Mouse (Mus musculus): Measurements from ENCODE around the gene Hoxb1. TPM values are rescaled to one million over a fixed set of nuclear protein-coding genes. Genes with fewer than 3 reads are reported as not detected.

Hoxb1 gene
- total RNA-seq, 1 experiment from 2014 or later, result not detected

- no peak for ATAC-seq (replicated peaks; ENCODE audit: low read depth, poor library complexity, severe bottlenecking)
These were observed 17.2 kb upstream of the Hoxb1 start for GRCm38 (mm10) chr11:96348141-96348928.

- no peak for ATAC-seq (replicated peaks; ENCODE audit: low read depth, poor library complexity, severe bottlenecking)
These were observed 16.6 kb upstream of the Hoxb1 start for GRCm38 (mm10) chr11:96348988-96349387.

- ATAC-seq (replicated peaks; ENCODE audit: low read depth, poor library complexity, severe bottlenecking), result no peak
These were observed 15.8 kb upstream of the Hoxb1 start for GRCm38 (mm10) chr11:96349491-96350340.

GRCm38 (mm10) chr11:96350341-96350624, 15.3 kb upstream of the Hoxb1 start, which contains the start of gene Hoxb2:
Hoxb2 (plus strand) TSS chr11:96350525.
- no peak for ATAC-seq (replicated peaks; ENCODE audit: low read depth, poor library complexity, severe bottlenecking)

GRCm38 (mm10) chr11:96350791-96351190, 14.8 kb upstream of the Hoxb1 start:
- ATAC-seq (replicated peaks; ENCODE audit: low read depth, poor library complexity, severe bottlenecking), result no peak

- ATAC-seq (replicated peaks; ENCODE audit: low read depth, poor library complexity, severe bottlenecking), result no peak
These were observed 14.2 kb upstream of the Hoxb1 start for GRCm38 (mm10) chr11:96351312-96351711.

- no peak for ATAC-seq (replicated peaks; ENCODE audit: low read depth, poor library complexity, severe bottlenecking)
These were observed 13.7 kb upstream of the Hoxb1 start for GRCm38 (mm10) chr11:96351831-96352230.

- ATAC-seq (replicated peaks; ENCODE audit: low read depth, poor library complexity, severe bottlenecking), result peak; percentile 42
These were observed 12.6 kb upstream of the Hoxb1 start for GRCm38 (mm10) chr11:96352691-96353521.

- ATAC-seq (replicated peaks; ENCODE audit: low read depth, poor library complexity, severe bottlenecking), result no peak
These were observed 12.1 kb upstream of the Hoxb1 start for GRCm38 (mm10) chr11:96353522-96353841.

GRCm38 (mm10) chr11:96353939-96354338, 11.6 kb upstream of the Hoxb1 start:
- no peak for ATAC-seq (replicated peaks; ENCODE audit: low read depth, poor library complexity, severe bottlenecking)

- ATAC-seq (replicated peaks; ENCODE audit: low read depth, poor library complexity, severe bottlenecking), result no peak
These were observed 11.2 kb upstream of the Hoxb1 start for GRCm38 (mm10) chr11:96354376-96354775.

- no peak for ATAC-seq (replicated peaks; ENCODE audit: low read depth, poor library complexity, severe bottlenecking)
These were observed 10.7 kb upstream of the Hoxb1 start for GRCm38 (mm10) chr11:96354801-96355311.

GRCm38 (mm10) chr11:96363807-96364206, 1.7 kb upstream of the Hoxb1 start:
- no peak for ATAC-seq (replicated peaks; ENCODE audit: low read depth, poor library complexity, severe bottlenecking)

- peak; percentile 77 for ATAC-seq (replicated peaks; ENCODE audit: low read depth, poor library complexity, severe bottlenecking)
These were observed 815 bp downstream of the Hoxb1 start for GRCm38 (mm10) chr11:96366092-96367041.

- ATAC-seq (replicated peaks; ENCODE audit: low read depth, poor library complexity, severe bottlenecking), result no peak
These were observed 1.6 kb downstream of the Hoxb1 start for GRCm38 (mm10) chr11:96367141-96367540.

- ATAC-seq (replicated peaks; ENCODE audit: low read depth, poor library complexity, severe bottlenecking), result no peak
These were observed 3.1 kb downstream of the Hoxb1 start for GRCm38 (mm10) chr11:96368686-96369085.

- ATAC-seq (replicated peaks; ENCODE audit: low read depth, poor library complexity, severe bottlenecking), result no peak
These were observed 3.6 kb downstream of the Hoxb1 start for GRCm38 (mm10) chr11:96369140-96369539.

GRCm38 (mm10) chr11:96371726-96372125, 6.2 kb downstream of the Hoxb1 start:
- ATAC-seq (replicated peaks; ENCODE audit: low read depth, poor library complexity, severe bottlenecking), result no peak

GRCm38 (mm10) chr11:96372519-96372918, 7.0 kb downstream of the Hoxb1 start:
- ATAC-seq (replicated peaks; ENCODE audit: low read depth, poor library complexity, severe bottlenecking), result no peak

All from common myeloid progenitor, adult 5-6 weeks (primary cell).